Mouse (Mus musculus) liver, embryonic 16.5 days (tissue): Measurements from ENCODE around the gene Ldah. TPM values are rescaled to one million over a fixed set of nuclear protein-coding genes. Genes with fewer than 3 reads are reported as not detected.

Source experiments
- ATAC-seq: fragments of 200-750 bp; cut with Nextera tagmentation; 2 replicates; pipeline ENCODE4 v1.8.0; 2017; ENCODE audit warnings: low read depth, mild to moderate bottlenecking, moderate number of reproducible peaks, moderate library complexity
- H3K27ac ChIP-seq: fragments of 300-500 bp; sonication (generic); 2 replicates; pipeline ENCODE4 v1.5.1; 2014; ENCODE audit warnings: mild to moderate bottlenecking, low read length
- H3K27me3 ChIP-seq: fragments of 300-500 bp; sonication (generic); 2 replicates; pipeline ENCODE4 v1.6.1; 2014; ENCODE audit warnings: low read depth, low read length, mixed read lengths; ENCODE audit not compliant: control insufficient read depth, insufficient read depth
- H3K36me3 ChIP-seq: fragments of 300-500 bp; sonication (generic); 2 replicates; pipeline ENCODE4 v1.6.1; 2014; ENCODE audit warnings: mild to moderate bottlenecking; ENCODE audit not compliant: control insufficient read depth, insufficient read depth
- H3K4me1 ChIP-seq: fragments of 300-500 bp; sonication (generic); 2 replicates; pipeline ENCODE4 v1.6.1; 2014; ENCODE audit warnings: low read depth, low read length, mixed read lengths; ENCODE audit not compliant: control insufficient read depth
- H3K4me2 ChIP-seq: fragments of 300-500 bp; sonication (generic); 2 replicates; pipeline ENCODE4 v1.6.1; 2014; ENCODE audit warnings: low read depth, low read length, mixed read lengths
- H3K4me3 ChIP-seq: fragments of 300-500 bp; sonication (generic); 2 replicates; pipeline ENCODE4 v1.5.1; 2014; ENCODE audit warnings: low read depth, mild to moderate bottlenecking, low read length
- H3K9ac ChIP-seq: fragments of 300-500 bp; sonication (generic); 2 replicates; pipeline ENCODE4 v1.6.1; 2014; ENCODE audit warnings: low read depth, low read length
- H3K9me3 ChIP-seq: fragments of 300-500 bp; sonication (generic); replicated peaks from 2 replicates; pipeline ENCODE4 v1.6.1; 2016; ENCODE audit warnings: low read length; ENCODE audit not compliant: control insufficient read depth
- WGBS: fragments of 180-500 bp; shearing (Covaris S2); extraction: QIAGEN DNeasy Blood & Tissue Kit; methylation state at CpG from one replicate; pipeline ENCODE4 v1.1.7; 2014; ENCODE audit not compliant: insufficient replicate concordance; 5-methylcytosine and 5-hydroxymethylcytosine counted together
- polyA plus RNA-seq: library from polyadenylated mRNA; unstranded; fragments of >200 nt; fragmentation: Nextera tagmentation; extraction: Ambion mirVana; gene quantifications from 2 replicates; pipeline ENCODE4 v1.2.1, GENCODE M21; 2015

The Ldah gene
- polyA plus RNA-seq, 1 experiment from 2014 or later, result 21.3 TPM

GRCm38 (mm10) chr12:8301011-8301814, 93.3 kb downstream of the Ldah start:
- no peak for ATAC-seq
- Histone ChIP-seq H3K27me3 (peaks cover 88% of the 10 kb centered on the region), H3K9ac (no peak overlapping the region), H3K27ac (no peak overlapping the region), H3K4me1 (no peaks in the 10 kb centered on the region), H3K9me3 (no peaks in the 10 kb centered on the region), H3K36me3 (no peaks in the 10 kb centered on the region), H3K4me2 (peak overlapping the region; percentile 40), H3K4me3 (peak overlapping the region; percentile 36)
- 6% methylated on average over 43 of the region's 46 CpGs for WGBS

- WGBS, result 1% methylated on average over 50 of the region's 53 CpGs
- ATAC-seq, result no peak
- Histone ChIP-seq H3K36me3 (no peaks in the 10 kb centered on the region), H3K27ac (no peak within 1 kb of the TSS), H3K4me3 (peak within 1 kb of the TSS; percentile 36), H3K4me2 (peak within 1 kb of the TSS; percentile 40), H3K9me3 (no peaks in the 10 kb centered on the region), H3K9ac (no peak within 1 kb of the TSS), H3K27me3 (peaks cover 83% of the 10 kb centered on the region), H3K4me1 (no peaks in the 10 kb centered on the region)
Measured at GRCm38 (mm10) chr12:8301841-8302431, 94.0 kb downstream of the Ldah start, which contains the start of gene Gdf7. Gdf7 (minus strand) TSS chr12:8301954.

GRCm38 (mm10) chr12:8305258-8305657, 97.4 kb downstream of the Ldah start:
- Histone ChIP-seq H3K4me3 (no peak overlapping the region), H3K4me1 (no peaks in the 10 kb centered on the region), H3K36me3 (no peaks in the 10 kb centered on the region), H3K4me2 (no peak overlapping the region), H3K9me3 (no peaks in the 10 kb centered on the region), H3K27ac (no peak overlapping the region), H3K9ac (no peak overlapping the region), H3K27me3 (peaks cover 54% of the 10 kb centered on the region)
- no peak for ATAC-seq
- 26% methylated on average over 2 of the region's 2 CpGs for WGBS

- Histone ChIP-seq H3K9me3 (no peaks in the 10 kb centered on the region), H3K4me3 (no peak overlapping the region), H3K27ac (no peak overlapping the region), H3K4me1 (no peaks in the 10 kb centered on the region), H3K27me3 (peaks cover 51% of the 10 kb centered on the region), H3K36me3 (no peaks in the 10 kb centered on the region), H3K4me2 (no peak overlapping the region), H3K9ac (no peak overlapping the region)
- ATAC-seq, result 0 out of 2 replicates have a peak, but pooled peaks have one; percentile 9
- WGBS, result 8% methylated on average over 5 of the region's 5 CpGs
Measured at GRCm38 (mm10) chr12:8306432-8306831, 98.5 kb downstream of the Ldah start.

- no peaks in the 10 kb centered on the region for H3K9me3 ChIP-seq
- no peak overlapping the region for H3K4me3 ChIP-seq
- WGBS, result 48% methylated on average over 1 of the region's 1 CpGs
- no peak overlapping the region for H3K9ac ChIP-seq
- no peaks in the 10 kb centered on the region for H3K36me3 ChIP-seq
- no peaks in the 10 kb centered on the region for H3K4me1 ChIP-seq
- H3K4me2 ChIP-seq, result no peak overlapping the region
- no peak for ATAC-seq
- H3K27me3 ChIP-seq, result peaks cover 48% of the 10 kb centered on the region
- H3K27ac ChIP-seq, result no peak overlapping the region
Measured at GRCm38 (mm10) chr12:8306910-8307309, 99.0 kb downstream of the Ldah start.

- Histone ChIP-seq H3K4me2 (no peak overlapping the region), H3K4me1 (peaks cover 3% of the 10 kb centered on the region; the same call in 1 of the 2 replicates), H3K27ac (no peak overlapping the region), H3K4me3 (no peak overlapping the region), H3K36me3 (no peaks in the 10 kb centered on the region), H3K27me3 (peaks cover 16% of the 10 kb centered on the region), H3K9me3 (no peaks in the 10 kb centered on the region), H3K9ac (no peak overlapping the region)
- ATAC-seq, result no peak
- WGBS, result 53% methylated on average over 17 of the region's 17 CpGs
Measured at GRCm38 (mm10) chr12:8310992-8311391, 103.1 kb downstream of the Ldah start.

- Histone ChIP-seq H3K9me3 (no peaks in the 10 kb centered on the region), H3K4me1 (peaks cover 3% of the 10 kb centered on the region; the same call in 1 of the 2 replicates)
- WGBS, result 53% methylated on average over 4 of the region's 4 CpGs
Measured at GRCm38 (mm10) chr12:8312266-8312665, 104.4 kb downstream of the Ldah start.

GRCm38 (mm10) chr12:8313270-8313771, 105.4 kb downstream of the Ldah start, which contains the start of gene Hs1bp3:
Hs1bp3 (plus strand) TSS chr12:8313432.
- Histone ChIP-seq H3K9ac (peak within 1 kb of the TSS; percentile 33; the same call in 1 of the 2 replicates), H3K27ac (no peak within 1 kb of the TSS), H3K4me1 (peaks cover 3% of the 10 kb centered on the region; the same call in 1 of the 2 replicates), H3K4me2 (peak within 1 kb of the TSS; percentile 68), H3K4me3 (peak within 1 kb of the TSS; percentile 58), H3K9me3 (no peaks in the 10 kb centered on the region), H3K36me3 (no peaks in the 10 kb centered on the region), H3K27me3 (peaks cover 16% of the 10 kb centered on the region)
- ATAC-seq, result peak; percentile 85
- 0% methylated on average over 37 of the region's 38 CpGs for WGBS

More at GRCm38 (mm10) chr12:8312266-8312665, 104.4 kb downstream of the Ldah start:
- Histone ChIP-seq H3K4me3 (no peak overlapping the region), H3K9ac (no peak overlapping the region), H3K36me3 (no peaks in the 10 kb centered on the region), H3K27ac (no peak overlapping the region), H3K4me2 (no peak overlapping the region), H3K27me3 (peaks cover 16% of the 10 kb centered on the region)
- ATAC-seq, result no peak
